Mouse (Mus musculus) Patski (cell line): Measurements from ENCODE around the gene Irf7. TPM values are rescaled to one million over a fixed set of nuclear protein-coding genes. Genes with fewer than 3 reads are reported as not detected.
A peak's percentile ranks its signal among the peaks of the same experiment; 100 is the strongest.

Experiments
- ATAC-seq: fragments of 100-300 bp; one replicate; pipeline ENCODE4 v1.8.0; 2021
- CTCF ChIA-PET: fragments of 350-600 bp; sonication (Branson Sonifier 250); formaldehyde crosslinking; loops from one replicate; lab custom pipeline; 2022; ENCODE audit warnings: inconsistent platforms; lab: Charles Lee
- POLR2A ChIA-PET: fragments of 350-600 bp; sonication (Branson Sonifier 250); formaldehyde crosslinking; loops from one replicate; lab custom pipeline; 2022; ENCODE audit warnings: antibody characterized with exemption, inconsistent platforms; lab: Charles Lee
- DNase-seq: peaks from one replicate; pipeline ENCODE4 v3.0.0-alpha.2; 2011; ENCODE audit warnings: low read depth, low spot score
- H3K27me3 ChIP-seq: fragments of 371-371 bp; one replicate; pipeline ENCODE4 v1.5.1; 2021
- CTCF ChIP-seq: fragments of 100-300 bp; IDR thresholded peaks from one replicate; pipeline ENCODE4 v1.5.1; 2021
- in situ Hi-C: fragments of 300-500 bp; cut with MboI; formaldehyde crosslinking; loops from 3 replicates; pipeline ENCODE4 v1.11.1; 2018; ENCODE audit warnings: low pct_unique_long_range_greater_than_20kb, mixed read lengths
- polyA plus RNA-seq: library from polyadenylated mRNA; unstranded; gene quantifications from one replicate; pipeline ENCODE4 v1.2.3, GENCODE M21; 2021

The Irf7 gene
- polyA plus RNA-seq, 1 experiment from 2014 or later, result 10.5 TPM

- no peaks in the 10 kb centered on the region for H3K27me3 ChIP-seq
- no peak for TF ChIP-seq CTCF
- POLR2A ChIA-PET, result interaction anchor here (1.3 kb wide), 1 partner anchor 11 kb away, joined by 3 read pairs; no protein-coding TSS in a partner anchor
- DNase-seq (no peak), ATAC-seq (no peak)
- CTCF ChIA-PET, result no interaction called here
- in situ Hi-C loops, result no loop called here
These were observed 34.7 kb downstream of the Irf7 start for GRCm38 (mm10) chr7:141231551-141231950.

- ATAC-seq, result no peak
- in situ Hi-C loops, result no loop called here
- POLR2A ChIA-PET, result interaction anchor here (1.3 kb wide), 1 partner anchor 10 kb away, joined by 3 read pairs; no protein-coding TSS in a partner anchor
- no peak for DNase-seq
- no peak for TF ChIP-seq CTCF
- H3K27me3 ChIP-seq, result no peaks in the 10 kb centered on the region
- CTCF ChIA-PET, result no interaction called here
These were observed 35.2 kb downstream of the Irf7 start for GRCm38 (mm10) chr7:141231111-141231510.

- no peak for ATAC-seq
- no peaks in the 10 kb centered on the region for H3K27me3 ChIP-seq
- in situ Hi-C loops, result no loop called here
- ChIA-PET POLR2A (no interaction called here), CTCF (no interaction called here)
- no peak for TF ChIP-seq CTCF
- DNase-seq, result no peak
These were observed 35.7 kb downstream of the Irf7 start for GRCm38 (mm10) chr7:141230570-141230969.

GRCm38 (mm10) chr7:141229702-141230101, 36.6 kb downstream of the Irf7 start:
- ChIA-PET CTCF (interaction anchor here (1.3 to 2.1 kb wide), 2 partner anchors 10 to 11 kb away, joined by 4 to 9 read pairs; no protein-coding TSS in a partner anchor), POLR2A (interaction anchor here (0.8 kb wide), 1 partner anchor 9 kb away, joined by 3 read pairs; no protein-coding TSS in a partner anchor)
- no peak for TF ChIP-seq CTCF
- H3K27me3 ChIP-seq, result no peaks in the 10 kb centered on the region
- ATAC-seq (no peak), DNase-seq (no peak)
- in situ Hi-C loops, result no loop called here

GRCm38 (mm10) chr7:141228279-141229067, 37.8 kb downstream of the Irf7 start, which contains the start of gene Phrf1:
Phrf1 (plus strand) TSS chr7:141228784.
- in situ Hi-C loops, result no loop called here
- H3K27me3 ChIP-seq, result no peaks in the 10 kb centered on the region
- peak; percentile 83 for ATAC-seq
- TF ChIP-seq CTCF, result no peak
- peak; percentile 84 for DNase-seq
- CTCF ChIA-PET, result interaction anchor here (1.3 to 2.1 kb wide), 4 partner anchors 9 to 13 kb away, joined by 4 to 9 read pairs (median 5); no protein-coding TSS in a partner anchor
- POLR2A ChIA-PET, result interaction anchor here (1.1 to 1.5 kb wide), 2 partner anchors 18 to 36 kb away, joined by 4 to 5 read pairs; no protein-coding TSS in a partner anchor

GRCm38 (mm10) chr7:141227796-141228195, 38.5 kb downstream of the Irf7 start:
- ChIA-PET CTCF (interaction anchor here (1.5 to 2.1 kb wide), 3 partner anchors 9 to 14 kb away, joined by 4 to 9 read pairs (median 6); no protein-coding TSS in a partner anchor), POLR2A (interaction anchor here (1.5 kb wide), 1 partner anchor 35 kb away, joined by 5 read pairs; no protein-coding TSS in a partner anchor)
- no peaks in the 10 kb centered on the region for H3K27me3 ChIP-seq
- ATAC-seq (peak; percentile 9), DNase-seq (no peak)
- TF ChIP-seq CTCF, result no peak
- in situ Hi-C loops, result no loop called here

- ATAC-seq (no peak), DNase-seq (no peak)
- TF ChIP-seq CTCF, result no peak
- CTCF ChIA-PET, result interaction anchor here (0.9 kb wide), 1 partner anchor 12 kb away, joined by 3 read pairs; no protein-coding TSS in a partner anchor
- in situ Hi-C loops, result no loop called here
- H3K27me3 ChIP-seq, result no peaks in the 10 kb centered on the region
- POLR2A ChIA-PET, result no interaction called here
These were observed 39.7 kb downstream of the Irf7 start for GRCm38 (mm10) chr7:141226535-141226934.

GRCm38 (mm10) chr7:141222696-141223215, 43.5 kb downstream of the Irf7 start:
- ChIA-PET CTCF (interaction anchor here (0.6 kb wide), 1 partner anchor 22 kb away, joined by 3 read pairs; no protein-coding TSS in a partner anchor), POLR2A (no interaction called here)
- no peak for ATAC-seq
- DNase-seq, result no peak
- H3K27me3 ChIP-seq, result no peaks in the 10 kb centered on the region
- in situ Hi-C loops, result no loop called here
- no peak for TF ChIP-seq CTCF

- no peak for TF ChIP-seq CTCF
- no peaks in the 10 kb centered on the region for H3K27me3 ChIP-seq
- no peak for DNase-seq
- ChIA-PET POLR2A (no interaction called here), CTCF (no interaction called here)
- in situ Hi-C loops, result no loop called here
- no peak for ATAC-seq
These were observed 44.2 kb downstream of the Irf7 start for GRCm38 (mm10) chr7:141222126-141222467.

GRCm38 (mm10) chr7:141221249-141222125, 44.8 kb downstream of the Irf7 start:
- peak; percentile 96 for ATAC-seq
- in situ Hi-C loops, result no loop called here
- POLR2A ChIA-PET, result interaction anchor here (1.0 kb wide), 1 partner anchor 10 kb away, joined by 3 read pairs; no protein-coding TSS in a partner anchor

More at GRCm38 (mm10) chr7:141221249-141222125, 44.8 kb downstream of the Irf7 start:
- CTCF ChIA-PET, result no interaction called here
- TF ChIP-seq CTCF, result no peak
- no peaks in the 10 kb centered on the region for H3K27me3 ChIP-seq
- DNase-seq, result peak; percentile 86
